Mouse (Mus musculus) ES-Bruce4 (cell line): ENCODE data around the gene Serpinb6c. TPM values are rescaled to one million over a fixed set of nuclear protein-coding genes. Genes with fewer than 3 reads are reported as not detected.

Experiments
- H3K27ac ChIP-seq: 2 replicates; pipeline ENCODE4 v1.5.1; 2012; ENCODE audit warnings: low read length, inconsistent platforms; ENCODE audit not compliant: insufficient read depth
- H3K27me3 ChIP-seq: 2 replicates; pipeline ENCODE4 v1.6.1; 2012; ENCODE audit warnings: mild to moderate bottlenecking, low read length, inconsistent platforms; ENCODE audit not compliant: control insufficient read depth, poor library complexity, insufficient read depth, severe bottlenecking
- H3K36me3 ChIP-seq: 2 replicates; pipeline ENCODE4 v1.6.1; 2012; ENCODE audit warnings: inconsistent platforms, mild to moderate bottlenecking, low read length, moderate library complexity; ENCODE audit not compliant: control insufficient read depth, poor library complexity, insufficient read depth, severe bottlenecking
- H3K4me1 ChIP-seq: one replicate; pipeline ENCODE4 v1.8.1; 2011; ENCODE audit warnings: low read length; ENCODE audit not compliant: control insufficient read depth, insufficient read depth
- H3K4me3 ChIP-seq: 2 replicates; pipeline ENCODE4 v1.5.1; 2011; ENCODE audit warnings: low read depth, mild to moderate bottlenecking, low read length
- H3K9ac ChIP-seq: 2 replicates; pipeline ENCODE4 v1.6.1; 2012; ENCODE audit warnings: low read depth, mild to moderate bottlenecking, inconsistent platforms; ENCODE audit not compliant: poor library complexity, severe bottlenecking
- H3K9me3 ChIP-seq: replicated peaks from 2 replicates; pipeline ENCODE4 v1.6.1; 2012; ENCODE audit warnings: mild to moderate bottlenecking, low read length, inconsistent platforms; ENCODE audit not compliant: control insufficient read depth, poor library complexity, insufficient read depth, severe bottlenecking
- CTCF ChIP-seq: IDR thresholded peaks from one replicate; pipeline ENCODE4 v1.8.1; 2011; ENCODE audit warnings: low read depth, low read length
- EP300 ChIP-seq: IDR thresholded peaks from 2 replicates; pipeline ENCODE4 v1.6.1; 2011; ENCODE audit warnings: low read depth, low read length; ENCODE audit not compliant: insufficient read depth
- POLR2A ChIP-seq: IDR thresholded peaks from one replicate; pipeline ENCODE4 v1.8.1; 2011; ENCODE audit warnings: low read length; ENCODE audit not compliant: insufficient read depth
- polyA plus RNA-seq: library from polyadenylated mRNA; stranded (reverse); fragments of >200 nt; gene quantifications from 2 replicates; pipeline ENCODE4 v1.2.4, GENCODE M21; 2011; ENCODE audit warnings: low read depth; ENCODE audit not compliant: missing spikeins, insufficient read depth, insufficient read length

The Serpinb6c gene
- polyA plus RNA-seq, 1 experiment: 12.4 TPM

GRCm38 (mm10) chr13:33930281-33930680, 24.8 kb upstream of the Serpinb6c start:
- Histone ChIP-seq H3K4me3 (no peak overlapping the region), H3K9ac (no peak overlapping the region), H3K9me3 (no peaks in the 10 kb centered on the region), H3K36me3 (peaks cover 8% of the 10 kb centered on the region), H3K27ac (no peak overlapping the region), H3K4me1 (peaks cover 2% of the 10 kb centered on the region), H3K27me3 (no peaks in the 10 kb centered on the region)
- no peak for TF ChIP-seq EP300
- TF ChIP-seq CTCF: no peak
- no peak for TF ChIP-seq POLR2A

DNA sequence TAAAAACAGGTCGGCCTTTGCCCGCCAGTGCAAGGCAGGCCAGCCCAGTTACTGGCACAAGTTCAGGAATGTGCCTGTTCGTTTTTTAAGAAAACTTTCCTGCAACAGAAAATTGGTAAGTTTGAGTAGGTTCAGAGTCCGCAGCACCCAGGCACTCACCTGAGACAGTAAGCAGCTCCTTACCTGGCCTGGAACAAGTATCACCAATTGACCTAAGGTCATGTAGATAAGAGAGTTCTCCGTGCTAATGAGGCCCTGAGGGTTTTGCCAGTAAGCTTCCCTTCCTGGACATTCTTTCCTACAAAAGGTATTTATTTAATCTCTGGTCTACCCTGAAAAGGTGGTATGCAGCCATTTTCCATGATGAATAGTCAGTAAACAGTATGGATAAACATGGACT, 16.2 kb upstream of the Serpinb6c start:
- no peak for TF ChIP-seq POLR2A
- no peak for TF ChIP-seq EP300
- no peak for TF ChIP-seq CTCF
- Histone ChIP-seq H3K9ac (peak overlapping the region; percentile 85), H3K27ac (peak overlapping the region; percentile 82)

DNA sequence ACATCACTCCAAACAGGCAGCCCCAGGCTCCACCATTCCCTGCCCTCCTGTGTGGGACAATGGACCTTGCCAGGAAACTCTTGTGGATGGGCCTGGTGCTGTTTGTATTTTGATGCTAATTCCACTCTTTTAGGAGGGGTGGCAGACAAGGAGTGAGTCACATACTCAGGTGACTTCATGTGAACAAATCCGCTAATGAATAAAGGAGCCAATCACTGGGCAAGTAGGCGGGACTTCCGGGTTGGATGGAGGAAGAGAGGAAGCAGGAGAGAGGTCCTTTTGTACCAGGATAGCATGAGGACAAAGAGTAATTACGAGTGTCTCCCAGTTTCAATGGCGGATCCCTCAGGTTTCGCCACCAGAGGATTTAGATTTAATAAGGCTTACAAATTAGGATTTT, 15.5 kb upstream of the Serpinb6c start:
- H3K9ac ChIP-seq: peak overlapping the region; percentile 85
- H3K4me3 ChIP-seq: no peak overlapping the region
- H3K9me3 ChIP-seq: no peaks in the 10 kb centered on the region
- no peaks in the 10 kb centered on the region for H3K27me3 ChIP-seq
- H3K27ac ChIP-seq: peak overlapping the region; percentile 87
- H3K4me1 ChIP-seq: no peaks in the 10 kb centered on the region
- TF ChIP-seq POLR2A (peak; percentile 13), EP300 (peak; percentile 86), CTCF (no peak)
- peaks cover 17% of the 10 kb centered on the region for H3K36me3 ChIP-seq

More for the DNA sequence above, 16.2 kb upstream of the Serpinb6c start:
- Histone ChIP-seq H3K9me3 (no peaks in the 10 kb centered on the region), H3K27me3 (no peaks in the 10 kb centered on the region), H3K36me3 (peaks cover 17% of the 10 kb centered on the region), H3K4me1 (no peaks in the 10 kb centered on the region), H3K4me3 (peak overlapping the region; percentile 67)

- H3K9ac ChIP-seq: no peak overlapping the region
- H3K36me3 ChIP-seq: no peaks in the 10 kb centered on the region
- H3K27me3 ChIP-seq: no peaks in the 10 kb centered on the region
- no peak overlapping the region for H3K27ac ChIP-seq
- H3K4me3 ChIP-seq: no peak overlapping the region
- H3K9me3 ChIP-seq: no peaks in the 10 kb centered on the region
- no peak for TF ChIP-seq CTCF
- H3K4me1 ChIP-seq: no peaks in the 10 kb centered on the region
Observed at GRCm38 (mm10) chr13:33906821-33907220, 1.3 kb upstream of the Serpinb6c start.

- H3K4me3 ChIP-seq: no peak overlapping the region
- H3K9me3 ChIP-seq: no peaks in the 10 kb centered on the region
- H3K4me1 ChIP-seq: no peaks in the 10 kb centered on the region
- H3K36me3 ChIP-seq: no peaks in the 10 kb centered on the region
- no peak overlapping the region for H3K9ac ChIP-seq
- no peak overlapping the region for H3K27ac ChIP-seq
- TF ChIP-seq CTCF (no peak), EP300 (no peak), POLR2A (no peak)
- H3K27me3 ChIP-seq: no peaks in the 10 kb centered on the region
Observed at GRCm38 (mm10) chr13:33903290-33903689, 2.2 kb downstream of the Serpinb6c start.

- H3K4me3 ChIP-seq: no peak overlapping the region
- peaks cover 3% of the 10 kb centered on the region; the same call in 1 of the 2 replicates for H3K9me3 ChIP-seq
- TF ChIP-seq CTCF (peak; percentile 67), POLR2A (no peak), EP300 (no peak)
Observed at GRCm38 (mm10) chr13:33894207-33894606, 11.3 kb downstream of the Serpinb6c start.

More at GRCm38 (mm10) chr13:33894207-33894606, 11.3 kb downstream of the Serpinb6c start:
- 0 out of 2 replicates have a peak, but pooled peaks cover 2% of the 10 kb centered on the region for H3K36me3 ChIP-seq
- no peaks in the 10 kb centered on the region for H3K27me3 ChIP-seq
- H3K4me1 ChIP-seq: no peaks in the 10 kb centered on the region
- H3K27ac ChIP-seq: no peak overlapping the region
- no peak overlapping the region for H3K9ac ChIP-seq
